Mouse (Mus musculus): ENCODE measurements around the gene Angptl8.
"Not testable (repeated sequence)": the region's sequence is repeated elsewhere in the genome, so short reads cannot be mapped to it uniquely, and the experiment has no call there.

DNA sequence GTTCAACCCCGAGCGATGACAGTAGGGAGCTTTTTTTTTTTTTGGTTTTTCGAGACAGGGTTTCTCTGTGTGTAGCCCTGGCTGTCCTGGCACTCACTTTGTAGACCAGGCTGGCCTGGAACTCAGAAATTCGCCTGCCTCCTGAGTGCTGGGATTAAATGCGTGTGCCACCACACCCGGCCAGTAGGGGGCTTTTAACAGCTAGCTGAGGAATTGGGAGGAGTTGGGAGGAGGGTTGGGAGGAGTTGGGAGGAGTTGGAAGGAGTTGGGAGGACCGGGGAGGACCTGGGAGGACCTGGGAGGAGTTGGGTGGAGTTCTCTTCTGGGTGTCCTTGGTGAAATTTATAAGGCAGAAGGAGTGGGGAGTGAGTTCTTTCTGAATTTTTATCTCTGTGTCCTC lies 34.0 kb downstream of the Angptl8 start:
- not testable (repeated sequence) for TF ChIP-seq FLI1 (IDR thresholded peaks at IDR 0.05; ENCODE audit: low read length); GATA1 (IDR thresholded peaks at IDR 0.05; ENCODE audit: borderline replicate concordance, low read length)

All from megakaryocyte, embryonic 14.5 days (primary cell).